Mouse (Mus musculus): ENCODE data around the gene Zfp422. TPM values are rescaled to one million over a fixed set of nuclear protein-coding genes. Genes with fewer than 3 reads are reported as not detected.
"Not testable (repeated sequence)": the region's sequence is repeated elsewhere in the genome, so short reads cannot be mapped to it uniquely, and the experiment has no call there.

The Zfp422 gene
- polyA plus RNA-seq, 1 experiment from 2014 or later = 148 TPM

- ATAC-seq (ENCODE audit: low read depth) = no peak
- H3K4me3 ChIP-seq (ENCODE audit: low read length) = no peak overlapping the region
- no peaks in the 10 kb centered on the region for H3K9me3 ChIP-seq (ENCODE audit: control insufficient read depth, low read length)
- no peaks in the 10 kb centered on the region for H3K4me1 ChIP-seq (replicated peaks; ENCODE audit: control insufficient read depth, insufficient read depth, low read length)
- peaks cover 10% of the 10 kb centered on the region for H3K36me3 ChIP-seq (ENCODE audit: control insufficient read depth, insufficient read depth, low read length)
- no peak overlapping the region for H3K27ac ChIP-seq (ENCODE audit: low read length)
- WGBS = 58% methylated on average over 8 of the region's 8 CpGs
- no peaks in the 10 kb centered on the region for H3K27me3 ChIP-seq (ENCODE audit: control insufficient read depth, insufficient read depth, low read depth, low read length)
- no peak overlapping the region for H3K9ac ChIP-seq (ENCODE audit: low read length)
- no peak overlapping the region for H3K4me2 ChIP-seq (ENCODE audit: low read depth, low read length)
These were observed 7.3 kb downstream of the Zfp422 start for GRCm38 (mm10) chr6:116621318-116622023.

- H3K4me3 ChIP-seq (ENCODE audit: low read length) = no peak overlapping the region
- no peaks in the 10 kb centered on the region for H3K27me3 ChIP-seq (ENCODE audit: control insufficient read depth, insufficient read depth, low read depth, low read length)
- no peaks in the 10 kb centered on the region for H3K9me3 ChIP-seq (ENCODE audit: control insufficient read depth, low read length)
- no peaks in the 10 kb centered on the region for H3K36me3 ChIP-seq (ENCODE audit: control insufficient read depth, insufficient read depth, low read length)
- H3K4me1 ChIP-seq (replicated peaks; ENCODE audit: control insufficient read depth, insufficient read depth, low read length) = no peaks in the 10 kb centered on the region
- ATAC-seq (ENCODE audit: low read depth) = no peak
- no peak overlapping the region for H3K4me2 ChIP-seq (ENCODE audit: low read depth, low read length)
- H3K27ac ChIP-seq (ENCODE audit: low read length) = no peak overlapping the region
- no peak overlapping the region for H3K9ac ChIP-seq (ENCODE audit: low read length)
These were observed 10.7 kb downstream of the Zfp422 start for GRCm38 (mm10) chr6:116618073-116618472.

DNA sequence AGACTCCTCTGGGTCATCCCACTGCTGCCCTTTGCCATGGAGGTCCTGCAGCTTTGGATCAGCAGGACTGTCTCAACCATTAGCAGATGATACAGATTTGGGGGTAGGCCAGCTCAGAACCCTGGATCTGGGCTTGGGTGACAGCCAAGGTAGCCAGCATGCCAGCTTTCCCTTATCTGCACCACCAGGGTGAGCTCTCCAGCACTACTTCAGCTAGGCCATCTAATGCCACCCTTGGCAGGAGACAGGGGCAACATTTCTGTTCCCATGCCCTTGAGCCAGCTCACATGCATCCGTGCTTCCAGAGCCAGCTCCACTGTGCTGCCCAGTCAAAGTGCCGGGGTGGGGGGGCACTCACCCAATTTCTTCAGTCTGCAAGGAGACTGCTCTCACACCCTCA is 13.1 kb downstream of the Zfp422 start:
- H3K4me3 ChIP-seq (ENCODE audit: low read length) = no peak overlapping the region
- H3K27me3 ChIP-seq (ENCODE audit: control insufficient read depth, insufficient read depth, low read depth, low read length) = no peaks in the 10 kb centered on the region
- no peak for ATAC-seq (ENCODE audit: low read depth)
- H3K4me1 ChIP-seq (replicated peaks; ENCODE audit: control insufficient read depth, insufficient read depth, low read length) = no peaks in the 10 kb centered on the region
- H3K27ac ChIP-seq (ENCODE audit: low read length) = no peak overlapping the region
- 80% methylated on average over 2 of the region's 2 CpGs for WGBS
- H3K36me3 ChIP-seq (ENCODE audit: control insufficient read depth, insufficient read depth, low read length) = no peaks in the 10 kb centered on the region
- no peak overlapping the region for H3K4me2 ChIP-seq (ENCODE audit: low read depth, low read length)
- H3K9me3 ChIP-seq (ENCODE audit: control insufficient read depth, low read length) = no peaks in the 10 kb centered on the region
- no peak overlapping the region for H3K9ac ChIP-seq (ENCODE audit: low read length)

- Histone ChIP-seq H3K36me3 (ENCODE audit: control insufficient read depth, insufficient read depth, low read length) (no peaks in the 10 kb centered on the region), H3K4me1 (replicated peaks; ENCODE audit: control insufficient read depth, insufficient read depth, low read length) (no peaks in the 10 kb centered on the region), H3K27ac (ENCODE audit: low read length) (no peak overlapping the region), H3K9me3 (ENCODE audit: control insufficient read depth, low read length) (no peaks in the 10 kb centered on the region), H3K4me2 (ENCODE audit: low read depth, low read length) (no peak overlapping the region), H3K27me3 (ENCODE audit: control insufficient read depth, insufficient read depth, low read depth, low read length) (no peaks in the 10 kb centered on the region), H3K9ac (ENCODE audit: low read length) (no peak overlapping the region), H3K4me3 (ENCODE audit: low read length) (no peak overlapping the region)
- ATAC-seq (ENCODE audit: low read depth) = no peak
- 35% methylated on average over 4 of the region's 4 CpGs for WGBS
These were observed 21.6 kb downstream of the Zfp422 start for GRCm38 (mm10) chr6:116607230-116607629.

GRCm38 (mm10) chr6:116600969-116601368 is 27.8 kb downstream of the Zfp422 start:
- not testable (repeated sequence) for H3K27me3 ChIP-seq (ENCODE audit: control insufficient read depth, insufficient read depth, low read depth, low read length); H3K4me2 ChIP-seq (ENCODE audit: low read depth, low read length); H3K9me3 ChIP-seq (ENCODE audit: control insufficient read depth, low read length); H3K4me3 ChIP-seq (ENCODE audit: low read length); H3K36me3 ChIP-seq (ENCODE audit: control insufficient read depth, insufficient read depth, low read length); ATAC-seq (ENCODE audit: low read depth); H3K27ac ChIP-seq (ENCODE audit: low read length); H3K9ac ChIP-seq (ENCODE audit: low read length); H3K4me1 ChIP-seq (replicated peaks; ENCODE audit: control insufficient read depth, insufficient read depth, low read length)

DNA sequence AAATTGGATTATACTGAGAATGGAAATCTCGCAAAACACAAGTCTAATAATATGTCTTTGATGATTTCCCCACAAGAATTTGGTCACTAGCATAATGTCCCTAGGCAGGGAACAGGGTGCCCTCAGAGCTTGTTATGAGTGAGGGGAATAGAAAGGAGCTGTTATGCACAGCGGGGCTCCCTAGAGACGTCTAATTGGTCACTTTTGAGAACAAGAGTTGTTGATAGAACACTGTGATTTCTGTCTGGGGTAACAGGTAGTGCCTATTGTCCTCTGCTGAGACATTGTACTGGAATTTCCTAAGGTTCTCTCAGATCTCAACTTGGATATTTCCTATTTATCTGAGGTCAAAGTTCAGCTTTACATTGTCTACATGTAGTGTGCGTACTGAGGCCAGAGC is 44.7 kb downstream of the Zfp422 start, which contains the start of gene Olfr215:
Gene Olfr215, minus strand, starts transcription at position 101 of the 400 bp plus-strand sequence.
- Histone ChIP-seq H3K36me3 (ENCODE audit: control insufficient read depth, insufficient read depth, low read length) (no peaks in the 10 kb centered on the region), H3K9me3 (ENCODE audit: control insufficient read depth, low read length) (no peaks in the 10 kb centered on the region), H3K27ac (ENCODE audit: low read length) (no peak within 1 kb of the TSS), H3K4me2 (ENCODE audit: low read depth, low read length) (no peak within 1 kb of the TSS), H3K4me3 (ENCODE audit: low read length) (no peak within 1 kb of the TSS), H3K27me3 (ENCODE audit: control insufficient read depth, insufficient read depth, low read depth, low read length) (no peaks in the 10 kb centered on the region), H3K9ac (ENCODE audit: low read length) (no peak within 1 kb of the TSS), H3K4me1 (replicated peaks; ENCODE audit: control insufficient read depth, insufficient read depth, low read length) (no peaks in the 10 kb centered on the region)
- 66% methylated on average over 4 of the region's 4 CpGs for WGBS
- ATAC-seq (ENCODE audit: low read depth) = no peak

Small RNA genes within 50 kb of the gene (microRNA-seq; reads per million reads assigned to microRNA genes)
- gene Mir7043 = not detected

Other genes with a start within 250 kb of the Zfp422 start
- 0.93 and 1.4 TPM in 2 replicates for gene Alox5, start 167.8 kb downstream of the Zfp422 start, polyA plus RNA-seq (2015; fragmentation: Nextera tagmentation; extraction: Ambion mirVana)
- not detected in 2 replicates for gene Olfr211, start 139.9 kb downstream of the Zfp422 start, polyA plus RNA-seq (2015; fragmentation: Nextera tagmentation; extraction: Ambion mirVana)
- not detected in 2 replicates for gene Olfr212, start 122.5 kb downstream of the Zfp422 start, polyA plus RNA-seq (2015; fragmentation: Nextera tagmentation; extraction: Ambion mirVana)
- not detected in 2 replicates for gene Olfr213, start 90.5 kb downstream of the Zfp422 start, polyA plus RNA-seq (2015; fragmentation: Nextera tagmentation; extraction: Ambion mirVana)
- gene Gm5580, start 77.9 kb downstream of the Zfp422 start, polyA plus RNA-seq (2015; fragmentation: Nextera tagmentation; extraction: Ambion mirVana) = 0.45 and 0.89 TPM in 2 replicates
- not detected in 2 replicates for gene Olfr214, start 74.8 kb downstream of the Zfp422 start, polyA plus RNA-seq (2015; fragmentation: Nextera tagmentation; extraction: Ambion mirVana)
- not detected in 2 replicates for gene Olfr215, start 44.8 kb downstream of the Zfp422 start, polyA plus RNA-seq (2015; fragmentation: Nextera tagmentation; extraction: Ambion mirVana)
- gene Depp1, start 21.6 kb upstream of the Zfp422 start, polyA plus RNA-seq (2015; fragmentation: Nextera tagmentation; extraction: Ambion mirVana) = 45.0 and 61.1 TPM in 2 replicates
- gene Rassf4, start 45.0 kb upstream of the Zfp422 start, polyA plus RNA-seq (2015; fragmentation: Nextera tagmentation; extraction: Ambion mirVana) = 6.8 and 7.2 TPM in 2 replicates
- 0.05 and 0.06 TPM in 2 replicates for gene Tmem72, start 87.9 kb upstream of the Zfp422 start, polyA plus RNA-seq (2015; fragmentation: Nextera tagmentation; extraction: Ambion mirVana)

Data from lung, embryonic 16.5 days (tissue).